Mouse (Mus musculus): Measurements from ENCODE around the gene Gpa33. TPM values are rescaled to one million over a fixed set of nuclear protein-coding genes. Genes with fewer than 3 reads are reported as not detected.

Gpa33 gene
- total RNA-seq, 1 experiment from 2014 or later = not detected

- no peak for ATAC-seq (ENCODE audit: extremely low read depth, insufficient number of reproducible peaks, low FRiP score, poor library complexity, severe bottlenecking)
Measured at GRCm38 (mm10) chr1:166214181-166214580, 84.1 kb downstream of the Gpa33 start.

Other genes starting within 250 kb of the Gpa33 start
- gene Pou2f1, start 127.6 kb upstream of the Gpa33 start, total RNA-seq (2017) = 36.8 and 50.4 TPM in 2 replicates
- not detected in 2 replicates for gene Dusp27, start 2.3 kb upstream of the Gpa33 start, total RNA-seq (2017)
- not detected in 2 replicates for gene Mael, start 108.5 kb downstream of the Gpa33 start, total RNA-seq (2017)
- gene Ildr2, start 123.9 kb downstream of the Gpa33 start, total RNA-seq (2017) = not detected in 2 replicates
- gene Tada1, start 248.9 kb downstream of the Gpa33 start, total RNA-seq (2017) = 21.1 and 26.4 TPM in 2 replicates

Measured in neutrophil, adult 5-6 weeks (primary cell).